Mouse (Mus musculus): Measurements from ENCODE around the gene Grm1. TPM values are rescaled to one million over a fixed set of nuclear protein-coding genes. Genes with fewer than 3 reads are reported as not detected.

Gene Grm1
- 13.4 and 14.6 TPM in 2 replicates for polyA plus RNA-seq (2015; fragmentation: Nextera tagmentation; extraction: Ambion mirVana)

GRCm38 (mm10) chr10:11081611-11082398 is at the start of gene Grm1:
Grm1 (minus strand) TSS chr10:11082356.
- ATAC-seq = peak; percentile 88
- peak within 1 kb of the TSS; percentile 59 for H3K4me3 ChIP-seq (ENCODE audit: low read length)
- H3K9ac ChIP-seq (ENCODE audit: low read depth, low read length) = peak within 1 kb of the TSS; percentile 68
- no peaks in the 10 kb centered on the region for H3K27me3 ChIP-seq (replicated peaks; ENCODE audit: control insufficient read depth, insufficient read depth, low read length)
- H3K9me3 ChIP-seq (ENCODE audit: control insufficient read depth, low read length) = no peaks in the 10 kb centered on the region
- WGBS = 2% methylated on average over 32 of the region's 32 CpGs
- peaks cover 8% of the 10 kb centered on the region; the same call in 1 of the 2 replicates for H3K4me1 ChIP-seq (ENCODE audit: control insufficient read depth, insufficient read depth, low read depth, low read length)
- H3K4me2 ChIP-seq (ENCODE audit: low read length) = peak within 1 kb of the TSS; percentile 87
- H3K27ac ChIP-seq (ENCODE audit: low read depth, low read length) = peak within 1 kb of the TSS; percentile 50; the same call in 1 of the 2 replicates
- H3K36me3 ChIP-seq (ENCODE audit: control insufficient read depth, insufficient read depth, low read length) = no peaks in the 10 kb centered on the region

DNA sequence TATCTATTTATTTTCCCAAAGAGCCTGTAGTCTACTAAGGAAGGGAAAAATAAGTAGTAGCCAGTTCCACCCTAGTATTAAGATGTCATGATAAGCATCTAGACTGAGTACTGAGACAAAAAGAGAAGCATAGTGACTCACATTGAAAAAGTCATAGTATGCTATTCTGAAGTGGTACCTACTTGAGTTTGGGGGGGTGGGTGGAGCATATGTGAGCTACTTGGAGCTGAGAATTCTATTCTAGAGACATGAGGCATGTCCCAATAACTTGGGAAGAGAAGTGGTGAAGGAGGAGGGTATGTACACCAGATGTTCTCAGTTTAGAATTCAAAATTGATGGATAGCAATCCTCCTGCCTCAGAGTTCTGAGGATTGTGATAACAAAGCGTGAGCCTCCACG is 39.6 kb upstream of the Grm1 start:
- no peak for ATAC-seq
- H3K27me3 ChIP-seq (replicated peaks; ENCODE audit: control insufficient read depth, insufficient read depth, low read length) = no peaks in the 10 kb centered on the region
- H3K9me3 ChIP-seq (ENCODE audit: control insufficient read depth, low read length) = no peaks in the 10 kb centered on the region
- H3K36me3 ChIP-seq (ENCODE audit: control insufficient read depth, insufficient read depth, low read length) = no peaks in the 10 kb centered on the region
- H3K9ac ChIP-seq (ENCODE audit: low read depth, low read length) = no peak overlapping the region
- no peak overlapping the region for H3K4me2 ChIP-seq (ENCODE audit: low read length)
- WGBS = 98% methylated on average over 2 of the region's 2 CpGs
- no peaks in the 10 kb centered on the region for H3K4me1 ChIP-seq (ENCODE audit: control insufficient read depth, insufficient read depth, low read depth, low read length)
- H3K27ac ChIP-seq (ENCODE audit: low read depth, low read length) = no peak overlapping the region
- H3K4me3 ChIP-seq (ENCODE audit: low read length) = no peak overlapping the region

GRCm38 (mm10) chr10:11098475-11099044 is 16.4 kb upstream of the Grm1 start:
- H3K9ac ChIP-seq (ENCODE audit: low read depth, low read length) = no peak overlapping the region
- H3K27ac ChIP-seq (ENCODE audit: low read depth, low read length) = no peak overlapping the region
- H3K4me3 ChIP-seq (ENCODE audit: low read length) = no peak overlapping the region
- no peaks in the 10 kb centered on the region for H3K36me3 ChIP-seq (ENCODE audit: control insufficient read depth, insufficient read depth, low read length)
- H3K4me2 ChIP-seq (ENCODE audit: low read length) = no peak overlapping the region
- no peaks in the 10 kb centered on the region for H3K4me1 ChIP-seq (ENCODE audit: control insufficient read depth, insufficient read depth, low read depth, low read length)
- H3K27me3 ChIP-seq (replicated peaks; ENCODE audit: control insufficient read depth, insufficient read depth, low read length) = no peaks in the 10 kb centered on the region
- 71% methylated on average over 4 of the region's 4 CpGs for WGBS
- H3K9me3 ChIP-seq (ENCODE audit: control insufficient read depth, low read length) = no peaks in the 10 kb centered on the region
- no peak for ATAC-seq

GRCm38 (mm10) chr10:11086348-11086747 is 4.2 kb upstream of the Grm1 start:
- no peaks in the 10 kb centered on the region for H3K9me3 ChIP-seq (ENCODE audit: control insufficient read depth, low read length)
- H3K4me3 ChIP-seq (ENCODE audit: low read length) = no peak overlapping the region
- H3K36me3 ChIP-seq (ENCODE audit: control insufficient read depth, insufficient read depth, low read length) = no peaks in the 10 kb centered on the region
- H3K4me1 ChIP-seq (ENCODE audit: control insufficient read depth, insufficient read depth, low read depth, low read length) = peaks cover 2% of the 10 kb centered on the region; the same call in 1 of the 2 replicates
- no peak for ATAC-seq
- no peaks in the 10 kb centered on the region for H3K27me3 ChIP-seq (replicated peaks; ENCODE audit: control insufficient read depth, insufficient read depth, low read length)
- H3K4me2 ChIP-seq (ENCODE audit: low read length) = no peak overlapping the region
- no peak overlapping the region for H3K27ac ChIP-seq (ENCODE audit: low read depth, low read length)
- H3K9ac ChIP-seq (ENCODE audit: low read depth, low read length) = no peak overlapping the region
- 76% methylated on average over 3 of the region's 3 CpGs for WGBS

DNA sequence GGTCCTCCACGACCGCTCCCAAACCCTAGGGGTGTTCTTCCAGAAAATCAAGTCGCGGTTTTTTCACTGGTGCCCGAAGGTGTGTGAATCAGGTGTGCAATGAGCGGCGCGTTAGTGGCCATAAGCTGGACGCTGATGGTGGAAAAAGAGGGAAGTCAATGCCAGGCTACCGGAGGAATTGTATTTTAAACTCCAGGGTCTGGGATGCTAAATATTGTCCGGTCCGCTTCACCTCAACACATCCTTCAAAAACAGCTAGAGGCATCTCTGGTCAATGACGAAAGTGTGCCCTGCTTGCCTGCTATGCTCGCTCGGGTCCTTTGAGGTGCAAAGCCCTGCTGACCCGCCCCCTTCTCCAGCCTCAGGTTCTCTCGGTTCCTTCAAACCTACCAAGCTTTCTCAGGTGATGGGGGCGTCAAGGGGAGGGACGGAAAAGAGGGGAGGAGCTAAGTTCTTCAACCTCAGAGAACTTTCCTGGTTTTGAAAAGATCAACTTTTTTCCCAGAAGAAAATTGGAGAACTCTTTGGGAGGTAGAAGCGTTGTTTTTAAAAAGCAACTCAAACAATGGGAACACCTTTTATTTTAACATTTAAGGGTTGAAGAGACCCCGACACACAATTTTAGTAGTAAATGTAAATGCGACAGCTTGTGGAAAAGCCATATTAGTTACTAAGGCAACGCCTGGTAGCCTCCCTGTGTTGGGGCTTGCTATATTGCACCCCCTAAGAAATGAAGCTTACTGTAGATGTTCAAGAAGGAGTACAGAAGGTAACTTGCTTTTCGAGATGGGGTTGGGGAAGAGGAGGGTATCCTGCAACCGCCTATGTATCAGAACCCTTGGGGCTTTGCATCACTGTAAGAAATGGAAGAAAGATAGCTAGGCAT is 1.2 kb downstream of the Grm1 start:
- H3K36me3 ChIP-seq (ENCODE audit: control insufficient read depth, insufficient read depth, low read length) = no peaks in the 10 kb centered on the region
- peaks cover 8% of the 10 kb centered on the region; the same call in 1 of the 2 replicates for H3K4me1 ChIP-seq (ENCODE audit: control insufficient read depth, insufficient read depth, low read depth, low read length)
- peak overlapping the region; percentile 68 for H3K9ac ChIP-seq (ENCODE audit: low read depth, low read length)
- H3K27me3 ChIP-seq (replicated peaks; ENCODE audit: control insufficient read depth, insufficient read depth, low read length) = no peaks in the 10 kb centered on the region
- no peaks in the 10 kb centered on the region for H3K9me3 ChIP-seq (ENCODE audit: control insufficient read depth, low read length)
- H3K4me3 ChIP-seq (ENCODE audit: low read length) = peak overlapping the region; percentile 59
- peak overlapping the region; percentile 87 for H3K4me2 ChIP-seq (ENCODE audit: low read length)
- WGBS = 8% methylated on average over 25 of the region's 25 CpGs
- H3K27ac ChIP-seq (ENCODE audit: low read depth, low read length) = no peak overlapping the region; the same call in 1 of the 2 replicates
- peak; percentile 49 for ATAC-seq

DNA sequence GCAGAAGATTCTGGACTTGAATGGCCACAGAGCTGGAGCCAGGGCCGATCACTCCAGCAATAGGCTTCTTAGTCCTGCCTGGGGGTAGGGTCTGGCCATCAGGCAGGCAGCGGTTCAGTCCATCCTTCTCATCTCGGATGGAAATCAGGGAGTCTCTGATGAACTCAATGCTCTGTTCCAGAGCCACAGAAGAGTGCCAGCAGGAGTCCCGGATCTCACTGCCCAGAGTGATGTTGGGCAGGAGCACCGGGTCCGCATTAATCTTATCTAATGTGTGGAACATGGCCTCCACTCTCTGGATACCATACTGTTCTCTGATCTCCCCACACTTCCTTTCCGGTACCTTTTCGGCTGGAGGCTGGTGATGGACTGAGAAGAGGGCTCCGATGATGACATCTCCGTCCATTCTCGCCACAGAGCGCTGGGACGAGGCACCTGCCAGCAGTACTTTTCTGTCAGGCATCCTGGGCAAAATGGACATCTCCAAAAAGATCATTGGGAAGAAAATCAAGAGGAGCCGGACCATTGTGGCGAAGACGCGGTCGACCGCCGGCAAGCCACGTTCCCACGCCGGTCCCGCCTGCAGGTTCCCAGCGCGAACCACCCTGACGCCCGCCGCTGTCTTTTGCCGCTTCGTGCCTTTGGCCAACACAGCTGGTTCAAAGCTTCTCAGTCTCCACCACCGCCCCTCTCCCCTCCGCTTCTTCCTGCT is 2.0 kb downstream of the Grm1 start:
- ATAC-seq = peak; percentile 51; the same call in 1 of the 2 replicates
- Histone ChIP-seq H3K9ac (ENCODE audit: low read depth, low read length) (peak overlapping the region; percentile 66), H3K4me1 (ENCODE audit: control insufficient read depth, insufficient read depth, low read depth, low read length) (peaks cover 8% of the 10 kb centered on the region; the same call in 1 of the 2 replicates), H3K27ac (ENCODE audit: low read depth, low read length) (no peak overlapping the region; the same call in 1 of the 2 replicates), H3K9me3 (ENCODE audit: control insufficient read depth, low read length) (no peaks in the 10 kb centered on the region), H3K4me2 (ENCODE audit: low read length) (peak overlapping the region; percentile 87), H3K36me3 (ENCODE audit: control insufficient read depth, insufficient read depth, low read length) (no peaks in the 10 kb centered on the region), H3K27me3 (replicated peaks; ENCODE audit: control insufficient read depth, insufficient read depth, low read length) (no peaks in the 10 kb centered on the region), H3K4me3 (ENCODE audit: low read length) (peak overlapping the region; percentile 59)
- 9% methylated on average over 28 of the region's 33 CpGs for WGBS

DNA sequence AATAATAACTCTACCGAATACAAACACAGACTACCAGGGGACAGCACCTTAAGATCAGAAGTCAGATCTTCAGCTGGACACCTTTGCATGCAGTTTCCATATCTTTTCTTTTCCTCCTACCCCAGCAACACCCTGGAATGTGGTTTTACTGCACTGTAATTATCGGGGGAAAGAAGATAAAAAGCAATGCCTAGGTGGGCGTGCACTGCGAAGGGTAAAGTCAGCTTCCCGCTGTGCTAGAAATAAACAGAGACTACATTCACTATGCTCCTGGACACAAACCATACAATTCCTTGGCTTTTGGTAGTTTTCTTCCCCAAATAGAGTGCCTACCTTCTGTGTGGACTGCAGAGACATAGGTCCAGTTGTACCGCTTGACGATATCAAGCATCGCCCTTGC is 2.6 kb downstream of the Grm1 start:
- no peak for ATAC-seq

GRCm38 (mm10) chr10:11065136-11065535 is 17.0 kb downstream of the Grm1 start:
- no peaks in the 10 kb centered on the region for H3K4me1 ChIP-seq (ENCODE audit: control insufficient read depth, insufficient read depth, low read depth, low read length)
- ATAC-seq = no peak
- no peak overlapping the region for H3K4me3 ChIP-seq (ENCODE audit: low read length)
- WGBS = 77% methylated on average over 2 of the region's 2 CpGs
- no peak overlapping the region for H3K9ac ChIP-seq (ENCODE audit: low read depth, low read length)
- H3K27me3 ChIP-seq (replicated peaks; ENCODE audit: control insufficient read depth, insufficient read depth, low read length) = no peaks in the 10 kb centered on the region
- no peaks in the 10 kb centered on the region for H3K9me3 ChIP-seq (ENCODE audit: control insufficient read depth, low read length)
- H3K36me3 ChIP-seq (ENCODE audit: control insufficient read depth, insufficient read depth, low read length) = no peaks in the 10 kb centered on the region
- no peak overlapping the region for H3K4me2 ChIP-seq (ENCODE audit: low read length)
- H3K27ac ChIP-seq (ENCODE audit: low read depth, low read length) = no peak overlapping the region

More for the DNA sequence above, 2.6 kb downstream of the Grm1 start:
- H3K27ac ChIP-seq (ENCODE audit: low read depth, low read length) = no peak overlapping the region
- peak overlapping the region; percentile 66 for H3K9ac ChIP-seq (ENCODE audit: low read depth, low read length)
- H3K27me3 ChIP-seq (replicated peaks; ENCODE audit: control insufficient read depth, insufficient read depth, low read length) = no peaks in the 10 kb centered on the region
- peaks cover 8% of the 10 kb centered on the region; the same call in 1 of the 2 replicates for H3K4me1 ChIP-seq (ENCODE audit: control insufficient read depth, insufficient read depth, low read depth, low read length)
- H3K9me3 ChIP-seq (ENCODE audit: control insufficient read depth, low read length) = no peaks in the 10 kb centered on the region
- no peaks in the 10 kb centered on the region for H3K36me3 ChIP-seq (ENCODE audit: control insufficient read depth, insufficient read depth, low read length)
- peak overlapping the region; percentile 59 for H3K4me3 ChIP-seq (ENCODE audit: low read length)
- 77% methylated on average over 8 of the region's 8 CpGs for WGBS
- peak overlapping the region; percentile 87 for H3K4me2 ChIP-seq (ENCODE audit: low read length)

Data from hindbrain, embryonic 16.5 days (tissue).